Mouse (Mus musculus) myocyte (in vitro differentiated cells): ENCODE results near the gene Afg1l. TPM values are rescaled to one million over a fixed set of nuclear protein-coding genes. Genes with fewer than 3 reads are reported as not detected.

ENCODE experiments used
- H3K27me3 ChIP-seq: one replicate; pipeline ENCODE4 v1.6.1; 2011; ENCODE audit not compliant: control insufficient read depth, insufficient read depth, insufficient read length
- H3K36me3 ChIP-seq: one replicate; pipeline ENCODE4 v1.6.1; 2011; ENCODE audit not compliant: control insufficient read depth, insufficient read depth
- H3K4me2 ChIP-seq: one replicate; pipeline ENCODE4 v1.6.1; 2011; ENCODE audit warnings: low read depth, control low read depth
- H3K4me3 ChIP-seq: one replicate; pipeline ENCODE4 v1.5.1; 2011; ENCODE audit warnings: mild to moderate bottlenecking, control low read depth, moderate library complexity
- H3K79me2 ChIP-seq: one replicate; pipeline ENCODE4 v1.6.1; 2011; ENCODE audit not compliant: control insufficient read depth, insufficient read depth
- H3ac ChIP-seq: one replicate; pipeline ENCODE4 v1.6.1; 2011; ENCODE audit not compliant: control insufficient read depth, insufficient read length
- CEBPB ChIP-seq: IDR thresholded peaks from 2 replicates; pipeline ENCODE4 v1.6.1; 2011; ENCODE audit warnings: mild to moderate bottlenecking, moderate library complexity; ENCODE audit not compliant: poor library complexity, insufficient read depth, severe bottlenecking
- E2F4 ChIP-seq: IDR thresholded peaks from one replicate; pipeline ENCODE4 v1.6.1; 2011; ENCODE audit warnings: mild to moderate bottlenecking, control low read depth, moderate library complexity; ENCODE audit not compliant: insufficient read depth
- MAX ChIP-seq: IDR thresholded peaks from one replicate; pipeline ENCODE4 v1.6.1; 2011; ENCODE audit warnings: low read depth, mild to moderate bottlenecking, control low read depth
- MYOD1 ChIP-seq, 3 experiments: IDR thresholded peaks; one replicate each; pipeline ENCODE4 v1.6.1; 2011; ENCODE audit warnings: control low read depth in 2 of 3, low read depth in 2 of 3, mild to moderate bottlenecking in 2 of 3, moderate library complexity in 1 of 3; ENCODE audit not compliant: insufficient read length in 2 of 3, control insufficient read depth in 1 of 3
- MYOG ChIP-seq, 3 experiments: IDR thresholded peaks; one replicate each; pipeline ENCODE4 v1.6.1; 2011; ENCODE audit warnings: control low read depth in 2 of 3, low read depth in 2 of 3, mild to moderate bottlenecking in 2 of 3; ENCODE audit not compliant: insufficient read length in 2 of 3, control insufficient read depth in 1 of 3, insufficient read depth in 1 of 3
- POLR2A ChIP-seq: IDR thresholded peaks from one replicate; pipeline ENCODE4 v1.6.1; 2011; ENCODE audit warnings: low read depth, mild to moderate bottlenecking, control low read depth, moderate library complexity; ENCODE audit not compliant: insufficient read length
- POLR2AphosphoS2 ChIP-seq: IDR thresholded peaks from one replicate; pipeline ENCODE4 v1.6.1; 2011; ENCODE audit warnings: low read depth, control low read depth; ENCODE audit not compliant: insufficient read length
- REST ChIP-seq: IDR thresholded peaks from one replicate; pipeline ENCODE4 v1.6.1; 2011; ENCODE audit warnings: mild to moderate bottlenecking, control low read depth, moderate library complexity; ENCODE audit not compliant: insufficient read depth, insufficient read length
- SRF ChIP-seq: IDR thresholded peaks from one replicate; pipeline ENCODE4 v1.6.1; 2011; ENCODE audit warnings: low read depth; ENCODE audit not compliant: control insufficient read depth, insufficient read length
- TCF12 ChIP-seq: IDR thresholded peaks from one replicate; pipeline ENCODE4 v1.6.1; 2011; ENCODE audit warnings: mild to moderate bottlenecking, control low read depth; ENCODE audit not compliant: poor library complexity, insufficient read depth, severe bottlenecking
- TCF3 ChIP-seq: IDR thresholded peaks from one replicate; pipeline ENCODE4 v1.6.1; 2011; ENCODE audit warnings: low read depth, control low read depth; ENCODE audit not compliant: insufficient read length
- USF1 ChIP-seq: IDR thresholded peaks from one replicate; pipeline ENCODE4 v1.6.1; 2011; ENCODE audit warnings: low read depth, mild to moderate bottlenecking, control low read depth, moderate library complexity
- polyA plus RNA-seq: library from polyadenylated mRNA; unstranded; fragments of >200 nt; fragmentation: generic; extraction: Trizol; gene quantifications from one replicate; pipeline ENCODE4 v1.2.1, GENCODE M21; 2012; ENCODE audit warnings: missing spikeins

Gene Afg1l
- polyA plus RNA-seq, 1 experiment: 6.5 TPM

- H3ac ChIP-seq: no peak overlapping the region
- TF ChIP-seq TCF3 (no peak), MYOD1 (IDR thresholded peaks at IDR 0.05; ENCODE audit: control insufficient read depth in 1 of 3, insufficient read length in 2 of 3, low read depth in 2 of 3) (no peak), MAX (no peak), POLR2A (no peak), REST (no peak), SRF (no peak), E2F4 (no peak), CEBPB (no peak), TCF12 (no peak), POLR2AphosphoS2 (no peak), USF1 (no peak)
- no peak overlapping the region for H3K4me2 ChIP-seq
- H3K4me3 ChIP-seq: no peak overlapping the region
- no peaks in the 10 kb centered on the region for H3K79me2 ChIP-seq
- no peaks in the 10 kb centered on the region for H3K27me3 ChIP-seq
- H3K36me3 ChIP-seq: no peaks in the 10 kb centered on the region
These were observed 62.4 kb downstream of the Afg1l start for GRCm38 (mm10) chr10:42415821-42416470.

DNA sequence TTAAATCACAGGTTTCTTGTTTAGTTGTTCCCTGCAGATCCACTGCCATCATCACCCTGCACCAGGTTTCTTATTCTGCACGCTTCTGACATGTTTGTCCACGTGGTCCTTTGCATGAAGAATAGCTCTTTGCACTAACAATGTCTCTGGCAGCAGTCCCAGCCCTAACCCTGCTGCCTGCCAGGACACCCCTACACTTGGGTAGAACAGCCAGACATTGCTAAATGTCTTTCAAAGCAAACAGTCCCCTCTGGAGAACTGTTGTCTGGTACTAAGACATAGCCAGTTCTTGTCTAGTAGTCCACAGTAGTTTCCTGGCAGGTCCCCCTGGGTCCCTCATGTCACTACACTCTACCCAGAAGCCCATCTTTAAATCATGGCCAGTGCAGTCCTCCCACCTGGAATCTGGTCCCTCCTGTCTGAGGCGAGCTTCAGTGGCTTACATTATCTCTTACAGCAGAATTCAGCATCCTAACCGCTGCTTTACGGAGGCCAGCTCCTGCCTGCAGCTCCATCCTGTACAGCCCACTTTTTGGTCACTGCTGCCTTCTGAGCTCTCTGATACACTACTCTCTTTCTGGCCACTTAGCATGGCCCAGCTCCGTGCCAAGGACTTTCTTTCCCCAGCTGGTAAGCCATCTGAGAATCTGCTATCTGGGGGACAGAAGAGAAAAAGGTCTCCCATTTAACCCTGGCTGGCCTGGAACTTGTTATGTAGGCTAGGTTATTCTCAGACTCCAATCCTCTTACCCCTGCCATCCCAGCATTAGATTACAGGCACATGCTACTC is 67.4 kb downstream of the Afg1l start:
- H3K79me2 ChIP-seq: no peaks in the 10 kb centered on the region
- TF ChIP-seq USF1 (no peak), MAX (no peak), POLR2A (no peak), MYOG (IDR thresholded peaks at IDR 0.05; ENCODE audit: control insufficient read depth in 1 of 3, insufficient read depth in 1 of 3, insufficient read length in 2 of 3, low read depth in 2 of 3) (no peak), CEBPB (no peak), REST (no peak), E2F4 (no peak), POLR2AphosphoS2 (no peak), TCF12 (no peak), SRF (no peak), MYOD1 (IDR thresholded peaks at IDR 0.05; ENCODE audit: control insufficient read depth in 1 of 3, insufficient read length in 2 of 3, low read depth in 2 of 3) (no peak), TCF3 (no peak)
- H3K36me3 ChIP-seq: no peaks in the 10 kb centered on the region
- no peaks in the 10 kb centered on the region for H3K27me3 ChIP-seq
- H3K4me3 ChIP-seq: no peak overlapping the region
- H3K4me2 ChIP-seq: no peak overlapping the region
- no peak overlapping the region for H3ac ChIP-seq

GRCm38 (mm10) chr10:42390436-42390835 is 87.9 kb downstream of the Afg1l start:
- Histone ChIP-seq H3K36me3 (no peaks in the 10 kb centered on the region), H3K79me2 (no peaks in the 10 kb centered on the region), H3K27me3 (no peaks in the 10 kb centered on the region), H3ac (no peak overlapping the region), H3K4me2 (no peak overlapping the region), H3K4me3 (no peak overlapping the region)
- TF ChIP-seq POLR2AphosphoS2 (no peak), TCF3 (no peak), MYOG (IDR thresholded peaks at IDR 0.05; ENCODE audit: control insufficient read depth in 1 of 3, insufficient read depth in 1 of 3, insufficient read length in 2 of 3, low read depth in 2 of 3) (no peak), POLR2A (no peak), USF1 (no peak), REST (no peak), SRF (no peak), MAX (no peak), TCF12 (no peak), MYOD1 (IDR thresholded peaks at IDR 0.05; ENCODE audit: control insufficient read depth in 1 of 3, insufficient read length in 2 of 3, low read depth in 2 of 3) (no peak), E2F4 (no peak)

GRCm38 (mm10) chr10:42388181-42388580 is 90.2 kb downstream of the Afg1l start:
- Histone ChIP-seq H3ac (no peak overlapping the region), H3K79me2 (no peaks in the 10 kb centered on the region), H3K4me2 (no peak overlapping the region), H3K36me3 (no peaks in the 10 kb centered on the region), H3K27me3 (no peaks in the 10 kb centered on the region), H3K4me3 (no peak overlapping the region)
- TF ChIP-seq MAX: no peak
- no peak for TF ChIP-seq POLR2AphosphoS2
- no peak for TF ChIP-seq POLR2A
- no peak for TF ChIP-seq SRF
- TF ChIP-seq TCF12: no peak
- no peak for TF ChIP-seq REST
- no peak for TF ChIP-seq MYOG (IDR thresholded peaks at IDR 0.05; ENCODE audit: control insufficient read depth in 1 of 3, insufficient read depth in 1 of 3, insufficient read length in 2 of 3, low read depth in 2 of 3)
- no peak for TF ChIP-seq USF1
- no peak for TF ChIP-seq TCF3
- TF ChIP-seq E2F4: no peak
- no peak for TF ChIP-seq MYOD1 (IDR thresholded peaks at IDR 0.05; ENCODE audit: control insufficient read depth in 1 of 3, insufficient read length in 2 of 3, low read depth in 2 of 3)
- no peak for TF ChIP-seq CEBPB
